Mouse (Mus musculus) liver, postnatal 0 days (tissue): ENCODE results near the gene Nr1d1. TPM values are rescaled to one million over a fixed set of nuclear protein-coding genes. Genes with fewer than 3 reads are reported as not detected.
A peak's percentile ranks its signal among the peaks of the same experiment; 100 is the strongest.

Experiments
- ATAC-seq: fragments of 200-750 bp; cut with Nextera tagmentation; 2 replicates; pipeline ENCODE4 v1.8.0; 2017; ENCODE audit warnings: mild to moderate bottlenecking, moderate library complexity
- DNase-seq: peaks from one replicate; pipeline ENCODE4 v3.0.0-alpha.2; 2016
- H3K27ac ChIP-seq: fragments of 300-500 bp; sonication (generic); 2 replicates; pipeline ENCODE4 v1.5.1; 2014; ENCODE audit warnings: antibody characterized with exemption, moderate library complexity, mild to moderate bottlenecking, low read depth
- H3K27me3 ChIP-seq: fragments of 300-500 bp; sonication (generic); 2 replicates; pipeline ENCODE4 v1.6.1; 2014; ENCODE audit warnings: low read length, control low read depth, mixed read lengths; ENCODE audit not compliant: insufficient read depth
- H3K36me3 ChIP-seq: fragments of 300-500 bp; sonication (generic); replicated peaks from 2 replicates; pipeline ENCODE4 v1.6.1; 2014; ENCODE audit warnings: mild to moderate bottlenecking, control low read depth, low read length, moderate library complexity, mixed read lengths; ENCODE audit not compliant: insufficient read depth
- H3K4me1 ChIP-seq: fragments of 300-500 bp; sonication (generic); 2 replicates; pipeline ENCODE4 v1.6.1; 2014; ENCODE audit warnings: antibody characterized with exemption, mild to moderate bottlenecking, control low read depth; ENCODE audit not compliant: insufficient read depth
- H3K4me2 ChIP-seq: fragments of 300-500 bp; sonication (generic); 2 replicates; pipeline ENCODE4 v1.6.1; 2014; ENCODE audit warnings: low read depth, mild to moderate bottlenecking, low read length, moderate library complexity, mixed read lengths
- H3K4me3 ChIP-seq: fragments of 300-500 bp; sonication (generic); 2 replicates; pipeline ENCODE4 v1.5.1; 2014; ENCODE audit warnings: low read depth, low read length
- H3K9ac ChIP-seq: fragments of 300-500 bp; sonication (generic); replicated peaks from 2 replicates; pipeline ENCODE4 v1.6.1; 2014; ENCODE audit warnings: mild to moderate bottlenecking, moderate library complexity
- H3K9me3 ChIP-seq: fragments of 300-500 bp; sonication (generic); 2 replicates; pipeline ENCODE4 v1.6.1; 2016; ENCODE audit warnings: mild to moderate bottlenecking, control low read depth, low read length, mixed read lengths
- CTCF ChIP-seq: sonication (generic); IDR thresholded peaks from 2 replicates; pipeline ENCODE4 v1.5.1; 2016; ENCODE audit warnings: antibody characterized with exemption, low read depth
- EP300 ChIP-seq: IDR thresholded peaks from 2 replicates; pipeline ENCODE4 v1.6.1; 2016; ENCODE audit warnings: antibody characterized with exemption, low read depth, mild to moderate bottlenecking
- WGBS: fragments of 180-500 bp; shearing (Covaris S2); extraction: QIAGEN DNeasy Blood & Tissue Kit; methylation state at CpG from one replicate; pipeline ENCODE4 v1.1.7; 2014; ENCODE audit not compliant: insufficient replicate concordance; 5-methylcytosine and 5-hydroxymethylcytosine counted together
- polyA plus RNA-seq: library from polyadenylated mRNA; unstranded; fragments of >200 nt; fragmentation: Nextera tagmentation; extraction: Ambion mirVana; gene quantifications from 2 replicates; pipeline ENCODE4 v1.2.1, GENCODE M21; 2015

Gene Nr1d1
- polyA plus RNA-seq, 1 experiment from 2014 or later = 4.2 TPM

GRCm38 (mm10) chr11:98776843-98777590, 1.9 kb upstream of the Nr1d1 start:
- WGBS = 14% methylated on average over 9 of the region's 9 CpGs
- peaks cover 58% of the 10 kb centered on the region for H3K4me1 ChIP-seq

GRCm38 (mm10) chr11:98776052-98776764, 1.1 kb upstream of the Nr1d1 start:
- H3K9me3 ChIP-seq = no peaks in the 10 kb centered on the region
- peak overlapping the region; percentile 89 for H3K27ac ChIP-seq
- no peak for ATAC-seq
- peak overlapping the region; percentile 84 for H3K9ac ChIP-seq
- peaks cover 3% of the 10 kb centered on the region; the same call in 1 of the 2 replicates for H3K36me3 ChIP-seq
- peaks cover 57% of the 10 kb centered on the region for H3K4me1 ChIP-seq
- TF ChIP-seq CTCF = no peak
- TF ChIP-seq EP300 = no peak
- no peaks in the 10 kb centered on the region for H3K27me3 ChIP-seq
- H3K4me2 ChIP-seq = peak overlapping the region; percentile 80
- H3K4me3 ChIP-seq = peak overlapping the region; percentile 53; the same call in 1 of the 2 replicates
- DNase-seq = peak; percentile 13
- WGBS = 41% methylated on average over 12 of the region's 12 CpGs

More at GRCm38 (mm10) chr11:98776843-98777590, 1.9 kb upstream of the Nr1d1 start:
- Histone ChIP-seq H3K9ac (peak overlapping the region; percentile 84), H3K36me3 (no peaks in the 10 kb centered on the region), H3K4me2 (peak overlapping the region; percentile 80), H3K9me3 (no peaks in the 10 kb centered on the region), H3K4me3 (no peak overlapping the region), H3K27ac (peak overlapping the region; percentile 89), H3K27me3 (no peaks in the 10 kb centered on the region)
- TF ChIP-seq EP300 = no peak
- TF ChIP-seq CTCF = no peak
- no peak for ATAC-seq
- peak; percentile 25 for DNase-seq

- Histone ChIP-seq H3K27ac (peak overlapping the region; percentile 89), H3K9me3 (no peaks in the 10 kb centered on the region), H3K4me1 (peaks cover 57% of the 10 kb centered on the region), H3K36me3 (peaks cover 7% of the 10 kb centered on the region), H3K9ac (peak overlapping the region; percentile 84), H3K4me3 (peak overlapping the region; percentile 53), H3K27me3 (no peaks in the 10 kb centered on the region), H3K4me2 (peak overlapping the region; percentile 80)
- TF ChIP-seq EP300 (no peak; the same call in 1 of the 2 replicates), CTCF (no peak)
- WGBS = 2% methylated on average over 15 of the region's 15 CpGs
- ATAC-seq = peak; percentile 64
- DNase-seq = peak; percentile 92
Observed at GRCm38 (mm10) chr11:98775348-98776051, 367 bp upstream of the Nr1d1 start.

GRCm38 (mm10) chr11:98773635-98774295, 1.4 kb downstream of the Nr1d1 start:
- ATAC-seq (peak; percentile 86), DNase-seq (peak; percentile 100)
- under 1% methylated on average over 34 of the region's 37 CpGs for WGBS
- Histone ChIP-seq H3K4me1 (peaks cover 70% of the 10 kb centered on the region), H3K27me3 (no peaks in the 10 kb centered on the region), H3K4me2 (peak overlapping the region; percentile 80), H3K4me3 (peak overlapping the region; percentile 53), H3K27ac (peak overlapping the region; percentile 94), H3K9ac (peak overlapping the region; percentile 84), H3K9me3 (no peaks in the 10 kb centered on the region), H3K36me3 (peaks cover 18% of the 10 kb centered on the region)
- TF ChIP-seq EP300 (peak; percentile 79), CTCF (peak; percentile 15; the same call in 1 of the 2 replicates)

- H3K27me3 ChIP-seq = no peaks in the 10 kb centered on the region
- H3K9ac ChIP-seq = peak overlapping the region; percentile 36; the same call in 1 of the 2 replicates
- TF ChIP-seq EP300 (no peak), CTCF (no peak)
- peaks cover 80% of the 10 kb centered on the region for H3K4me1 ChIP-seq
- H3K4me3 ChIP-seq = 0 out of 2 replicates have a peak overlapping the region, but pooled peaks have one; percentile 53
- H3K9me3 ChIP-seq = no peaks in the 10 kb centered on the region
- H3K36me3 ChIP-seq = peaks cover 18% of the 10 kb centered on the region
- H3K4me2 ChIP-seq = peak overlapping the region; percentile 80
- 47% methylated on average over 8 of the region's 8 CpGs for WGBS
- peak; percentile 32 for DNase-seq
- no peak for ATAC-seq
- H3K27ac ChIP-seq = peak overlapping the region; percentile 71; the same call in 1 of the 2 replicates
Observed at GRCm38 (mm10) chr11:98772667-98773171, 2.4 kb downstream of the Nr1d1 start.
